Mouse (Mus musculus): ENCODE measurements around the gene Smchd1. TPM values are rescaled to one million over a fixed set of nuclear protein-coding genes. Genes with fewer than 3 reads are reported as not detected.
"Not testable (repeated sequence)": the region's sequence is repeated elsewhere in the genome, so short reads cannot be mapped to it uniquely, and the experiment has no call there.

Smchd1 gene
- polyA plus RNA-seq, 1 experiment = 6.8 TPM

DNA sequence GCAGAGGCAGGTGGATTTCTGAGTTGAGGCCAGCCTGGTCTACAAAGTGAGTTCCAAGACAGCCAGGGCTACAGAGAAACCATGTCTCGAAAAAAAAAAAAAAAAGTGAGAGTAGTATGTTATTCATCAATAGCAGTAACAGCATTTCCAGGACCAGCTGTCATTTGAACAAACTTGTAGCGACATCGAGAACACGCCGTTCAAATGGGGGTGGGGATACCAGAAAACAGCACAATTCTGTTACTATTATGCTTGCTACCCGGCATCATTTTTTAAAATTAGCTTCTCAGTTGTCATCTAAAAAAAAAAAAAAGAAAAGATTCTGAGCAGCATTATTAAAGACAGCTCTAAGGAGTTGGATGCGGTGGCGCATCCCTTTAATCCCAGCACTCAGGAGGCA, 2.3 kb upstream of the Smchd1 start:
- Histone ChIP-seq H3K4me1 (ENCODE audit: control insufficient read depth, insufficient read depth, low read length) (peaks cover 6% of the 10 kb centered on the region; the same call in 1 of the 2 replicates), H3K27ac (ENCODE audit: insufficient read depth, low read depth, low read length) (no peak overlapping the region), H3K36me3 (ENCODE audit: control insufficient read depth, insufficient read depth, low read length) (no peaks in the 10 kb centered on the region), H3K4me3 (ENCODE audit: insufficient read depth, low read depth, low read length) (no peak overlapping the region), H3K27me3 (replicated peaks; ENCODE audit: control insufficient read depth, insufficient read depth, low read length) (no peaks in the 10 kb centered on the region)
- TF ChIP-seq CTCF (conservative IDR thresholded peaks at IDR 0.05; ENCODE audit: insufficient read depth, insufficient read length, low read depth, low read length) = no peak
- TF ChIP-seq POLR2A (IDR thresholded peaks at IDR 0.05; ENCODE audit: low read depth, low read length) = no peak
- WGBS = 96% methylated on average over 8 of the region's 8 CpGs
- DNase-seq = no peak

GRCm38 (mm10) chr17:71476346-71477020, 1.3 kb upstream of the Smchd1 start:
- DNase-seq = no peak
- no peak for TF ChIP-seq POLR2A (IDR thresholded peaks at IDR 0.05; ENCODE audit: low read depth, low read length)
- no peak for TF ChIP-seq CTCF (conservative IDR thresholded peaks at IDR 0.05; ENCODE audit: insufficient read depth, insufficient read length, low read depth, low read length)

DNA sequence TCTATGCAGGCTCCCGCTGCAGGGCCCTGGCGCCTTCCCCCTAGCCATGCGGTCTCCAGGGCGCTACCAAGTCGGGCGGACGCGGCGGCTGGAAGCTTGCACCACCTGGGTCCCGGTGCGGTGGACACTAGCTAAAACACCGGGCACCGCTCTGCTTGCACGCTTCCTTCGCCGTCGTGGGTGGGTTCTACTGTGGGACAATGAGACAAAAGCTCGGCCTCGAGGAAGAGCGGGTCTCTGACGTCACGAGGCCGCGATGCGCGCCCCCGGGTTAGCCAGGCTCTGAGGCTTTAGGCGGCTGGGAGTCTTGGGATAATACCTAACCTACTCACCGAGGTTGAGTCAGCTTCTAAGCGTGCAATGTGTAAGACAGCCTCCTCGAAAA, 554 bp upstream of the Smchd1 start:
- WGBS = 1% methylated on average over 31 of the region's 31 CpGs
- DNase-seq = peak; percentile 68
- H3K27me3 ChIP-seq (replicated peaks; ENCODE audit: control insufficient read depth, insufficient read depth, low read length) = no peaks in the 10 kb centered on the region

More at GRCm38 (mm10) chr17:71476346-71477020, 1.3 kb upstream of the Smchd1 start:
- Histone ChIP-seq H3K36me3 (ENCODE audit: control insufficient read depth, insufficient read depth, low read length) (no peaks in the 10 kb centered on the region), H3K27me3 (replicated peaks; ENCODE audit: control insufficient read depth, insufficient read depth, low read length) (no peaks in the 10 kb centered on the region), H3K4me3 (ENCODE audit: insufficient read depth, low read depth, low read length) (no peak overlapping the region), H3K27ac (ENCODE audit: insufficient read depth, low read depth, low read length) (no peak overlapping the region), H3K4me1 (ENCODE audit: control insufficient read depth, insufficient read depth, low read length) (peaks cover 6% of the 10 kb centered on the region; the same call in 1 of the 2 replicates)
- WGBS = 76% methylated on average over 7 of the region's 7 CpGs

GRCm38 (mm10) chr17:71474128-71474527, 1.0 kb downstream of the Smchd1 start:
- no peaks in the 10 kb centered on the region for H3K27me3 ChIP-seq (replicated peaks; ENCODE audit: control insufficient read depth, insufficient read depth, low read length)
- TF ChIP-seq CTCF (conservative IDR thresholded peaks at IDR 0.05; ENCODE audit: insufficient read depth, insufficient read length, low read depth, low read length) = no peak
- no peak for TF ChIP-seq POLR2A (IDR thresholded peaks at IDR 0.05; ENCODE audit: low read depth, low read length)
- no peaks in the 10 kb centered on the region for H3K36me3 ChIP-seq (ENCODE audit: control insufficient read depth, insufficient read depth, low read length)
- H3K4me1 ChIP-seq (ENCODE audit: control insufficient read depth, insufficient read depth, low read length) = peaks cover 2% of the 10 kb centered on the region; the same call in 1 of the 2 replicates
- H3K4me3 ChIP-seq (ENCODE audit: insufficient read depth, low read depth, low read length) = peak overlapping the region; percentile 98
- 15% methylated on average over 8 of the region's 8 CpGs for WGBS
- H3K27ac ChIP-seq (ENCODE audit: insufficient read depth, low read depth, low read length) = no peak overlapping the region
- no peak for DNase-seq

More for the DNA sequence above, 554 bp upstream of the Smchd1 start:
- TF ChIP-seq CTCF (conservative IDR thresholded peaks at IDR 0.05; ENCODE audit: insufficient read depth, insufficient read length, low read depth, low read length) (no peak), POLR2A (IDR thresholded peaks at IDR 0.05; ENCODE audit: low read depth, low read length) (no peak)
- Histone ChIP-seq H3K4me1 (ENCODE audit: control insufficient read depth, insufficient read depth, low read length) (peaks cover 6% of the 10 kb centered on the region; the same call in 1 of the 2 replicates), H3K4me3 (ENCODE audit: insufficient read depth, low read depth, low read length) (peak overlapping the region; percentile 98), H3K36me3 (ENCODE audit: control insufficient read depth, insufficient read depth, low read length) (no peaks in the 10 kb centered on the region), H3K27ac (ENCODE audit: insufficient read depth, low read depth, low read length) (peak overlapping the region; percentile 94)

DNA sequence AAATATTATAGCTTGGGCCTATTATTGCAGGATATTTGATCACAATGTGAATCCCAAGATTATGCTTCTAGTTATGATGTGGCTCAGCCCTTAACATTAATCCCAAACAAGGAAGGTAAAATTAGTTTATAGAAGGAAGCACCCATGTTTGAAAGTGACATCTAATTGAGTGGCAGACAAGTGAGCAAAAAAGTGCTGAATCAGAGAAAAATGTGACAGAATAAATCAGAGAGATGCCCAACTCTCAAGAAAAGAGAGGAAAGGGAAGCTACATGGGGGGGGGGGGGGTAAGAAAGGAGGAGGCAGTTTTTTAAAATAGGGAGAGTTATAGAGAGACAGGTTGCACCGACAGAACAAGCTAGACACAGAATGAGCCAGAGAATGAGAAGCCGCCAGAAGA, 3.9 kb downstream of the Smchd1 start:
- TF ChIP-seq CTCF (conservative IDR thresholded peaks at IDR 0.05; ENCODE audit: insufficient read depth, insufficient read length, low read depth, low read length) (no peak), POLR2A (IDR thresholded peaks at IDR 0.05; ENCODE audit: low read depth, low read length) (no peak)
- H3K27ac ChIP-seq (ENCODE audit: insufficient read depth, low read depth, low read length) = no peak overlapping the region
- WGBS = 66% methylated on average over 2 of the region's 2 CpGs
- H3K36me3 ChIP-seq (ENCODE audit: control insufficient read depth, insufficient read depth, low read length) = no peaks in the 10 kb centered on the region
- H3K4me1 ChIP-seq (ENCODE audit: control insufficient read depth, insufficient read depth, low read length) = peaks cover 2% of the 10 kb centered on the region; the same call in 1 of the 2 replicates
- no peak for DNase-seq
- H3K4me3 ChIP-seq (ENCODE audit: insufficient read depth, low read depth, low read length) = no peak overlapping the region
- no peaks in the 10 kb centered on the region for H3K27me3 ChIP-seq (replicated peaks; ENCODE audit: control insufficient read depth, insufficient read depth, low read length)

DNA sequence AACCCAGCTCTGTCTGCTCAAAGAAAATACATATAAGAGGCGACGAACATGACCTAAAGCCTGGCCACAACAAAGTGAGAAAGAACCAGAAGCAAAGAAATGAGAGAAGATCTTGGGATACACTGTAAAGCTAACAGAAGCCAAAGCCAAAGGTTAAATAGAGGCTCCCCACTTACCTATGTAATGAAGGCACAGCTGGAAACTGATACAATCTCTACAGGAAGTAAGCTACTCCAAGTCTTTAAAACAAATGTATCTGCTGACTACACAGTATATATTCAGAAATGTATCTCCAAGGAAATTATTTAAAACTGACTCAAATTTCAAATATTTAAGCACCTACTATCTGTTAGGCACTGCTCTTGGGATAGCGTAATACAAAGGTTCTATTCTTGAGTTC, 14.8 kb downstream of the Smchd1 start:
- no peaks in the 10 kb centered on the region for H3K4me1 ChIP-seq (ENCODE audit: control insufficient read depth, insufficient read depth, low read length)
- 91% methylated on average over 3 of the region's 3 CpGs for WGBS
- no peaks in the 10 kb centered on the region for H3K27me3 ChIP-seq (replicated peaks; ENCODE audit: control insufficient read depth, insufficient read depth, low read length)
- H3K4me3 ChIP-seq (ENCODE audit: insufficient read depth, low read depth, low read length) = no peak overlapping the region
- no peak for DNase-seq
- TF ChIP-seq POLR2A (IDR thresholded peaks at IDR 0.05; ENCODE audit: low read depth, low read length) (no peak), CTCF (conservative IDR thresholded peaks at IDR 0.05; ENCODE audit: insufficient read depth, insufficient read length, low read depth, low read length) (no peak)
- no peaks in the 10 kb centered on the region for H3K36me3 ChIP-seq (ENCODE audit: control insufficient read depth, insufficient read depth, low read length)
- no peak overlapping the region for H3K27ac ChIP-seq (ENCODE audit: insufficient read depth, low read depth, low read length)

DNA sequence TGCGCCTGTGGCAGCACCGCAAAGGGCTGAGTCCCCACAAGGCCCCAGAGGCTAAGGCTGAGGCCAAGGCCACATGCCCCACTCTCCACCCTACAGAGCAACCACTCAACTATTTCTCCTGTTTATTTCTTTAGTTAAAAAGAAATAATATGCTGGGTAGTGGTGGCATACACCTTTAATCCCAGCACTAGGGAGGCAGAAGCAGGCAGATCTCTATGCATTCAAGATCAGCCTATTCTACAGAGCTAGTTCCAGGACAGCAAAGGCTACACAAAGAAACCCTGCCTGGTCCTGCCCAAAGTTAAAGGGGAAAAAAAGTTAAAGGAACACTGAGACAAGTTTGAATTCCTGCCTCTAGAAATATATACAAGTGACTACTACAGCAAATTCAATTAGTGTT, 15.3 kb downstream of the Smchd1 start, which contains the start of gene Gm4707:
TSS of gene Gm4707 (minus strand) at position 101 of the 400 bp plus-strand sequence.
- no peaks in the 10 kb centered on the region for H3K36me3 ChIP-seq (ENCODE audit: control insufficient read depth, insufficient read depth, low read length)
- WGBS = 98% methylated on average over 2 of the region's 2 CpGs
- no peaks in the 10 kb centered on the region for H3K27me3 ChIP-seq (replicated peaks; ENCODE audit: control insufficient read depth, insufficient read depth, low read length)
- no peak within 1 kb of the TSS for H3K4me3 ChIP-seq (ENCODE audit: insufficient read depth, low read depth, low read length)
- no peaks in the 10 kb centered on the region for H3K4me1 ChIP-seq (ENCODE audit: control insufficient read depth, insufficient read depth, low read length)
- DNase-seq = no peak
- TF ChIP-seq CTCF (conservative IDR thresholded peaks at IDR 0.05; ENCODE audit: insufficient read depth, insufficient read length, low read depth, low read length) (no peak), POLR2A (IDR thresholded peaks at IDR 0.05; ENCODE audit: low read depth, low read length) (no peak)
- no peak within 1 kb of the TSS for H3K27ac ChIP-seq (ENCODE audit: insufficient read depth, low read depth, low read length)

- not testable (repeated sequence) for DNase-seq; H3K4me1 ChIP-seq (ENCODE audit: control insufficient read depth, insufficient read depth, low read length); H3K4me3 ChIP-seq (ENCODE audit: insufficient read depth, low read depth, low read length); H3K27me3 ChIP-seq (replicated peaks; ENCODE audit: control insufficient read depth, insufficient read depth, low read length); H3K27ac ChIP-seq (ENCODE audit: insufficient read depth, low read depth, low read length); H3K36me3 ChIP-seq (ENCODE audit: control insufficient read depth, insufficient read depth, low read length)
- WGBS = 97% methylated on average over 6 of the region's 6 CpGs
Measured at GRCm38 (mm10) chr17:71457361-71457760, 17.8 kb downstream of the Smchd1 start.

Measured in kidney, adult 2 months (tissue).